Mouse (Mus musculus): ENCODE data around the gene Coq8b. TPM values are rescaled to one million over a fixed set of nuclear protein-coding genes. Genes with fewer than 3 reads are reported as not detected.

The Coq8b gene
- polyA plus RNA-seq (2015; fragmentation: Nextera tagmentation; extraction: Ambion mirVana) = 26.9 and 27.9 TPM in 2 replicates

- Histone ChIP-seq H3K4me2 (peak within 1 kb of the TSS; percentile 78), H3K9ac (peak within 1 kb of the TSS; percentile 49), H3K27me3 (replicated peaks) (no peaks in the 10 kb centered on the region), H3K4me3 (peak within 1 kb of the TSS; percentile 52), H3K27ac (peak within 1 kb of the TSS; percentile 81), H3K4me1 (peaks cover 17% of the 10 kb centered on the region), H3K36me3 (replicated peaks) (no peaks in the 10 kb centered on the region), H3K9me3 (no peaks in the 10 kb centered on the region)
- under 1% methylated on average over 25 of the region's 25 CpGs for WGBS
- peak; percentile 93 for ATAC-seq (replicated peaks)
Measured at GRCm38 (mm10) chr7:27232781-27233281, at the start of gene Coq8b. TSS of gene Coq8b (plus strand) at chr7:27233023.

- H3K27me3 ChIP-seq (replicated peaks) = no peaks in the 10 kb centered on the region
- peaks cover 2% of the 10 kb centered on the region; the same call in 1 of the 2 replicates for H3K4me1 ChIP-seq
- H3K9ac ChIP-seq = no peak overlapping the region
- no peak for ATAC-seq (replicated peaks)
- no peak overlapping the region for H3K27ac ChIP-seq
- H3K4me2 ChIP-seq = no peak overlapping the region
- H3K36me3 ChIP-seq (replicated peaks) = peaks cover 53% of the 10 kb centered on the region
- H3K9me3 ChIP-seq = no peaks in the 10 kb centered on the region
- 77% methylated on average over 3 of the region's 3 CpGs for WGBS
- no peak overlapping the region for H3K4me3 ChIP-seq
Measured at GRCm38 (mm10) chr7:27184964-27185363, 47.9 kb upstream of the Coq8b start.

GRCm38 (mm10) chr7:27185986-27186385, 46.8 kb upstream of the Coq8b start:
- peaks cover 63% of the 10 kb centered on the region for H3K36me3 ChIP-seq (replicated peaks)
- no peak overlapping the region for H3K9ac ChIP-seq
- no peaks in the 10 kb centered on the region for H3K27me3 ChIP-seq (replicated peaks)
- H3K9me3 ChIP-seq = no peaks in the 10 kb centered on the region
- WGBS = 92% methylated on average over 5 of the region's 5 CpGs
- no peak overlapping the region for H3K27ac ChIP-seq
- no peak overlapping the region for H3K4me3 ChIP-seq
- ATAC-seq (replicated peaks) = no peak
- H3K4me1 ChIP-seq = no peaks in the 10 kb centered on the region
- no peak overlapping the region for H3K4me2 ChIP-seq

GRCm38 (mm10) chr7:27189271-27189931, 43.4 kb upstream of the Coq8b start:
- peaks cover 22% of the 10 kb centered on the region for H3K4me1 ChIP-seq
- peaks cover 81% of the 10 kb centered on the region for H3K36me3 ChIP-seq (replicated peaks)
- 92% methylated on average over 10 of the region's 10 CpGs for WGBS
- no peaks in the 10 kb centered on the region for H3K9me3 ChIP-seq
- H3K27ac ChIP-seq = no peak overlapping the region
- no peak overlapping the region for H3K9ac ChIP-seq
- ATAC-seq (replicated peaks) = no peak
- no peak overlapping the region for H3K4me3 ChIP-seq
- H3K4me2 ChIP-seq = no peak overlapping the region
- H3K27me3 ChIP-seq (replicated peaks) = no peaks in the 10 kb centered on the region

- 98% methylated on average over 5 of the region's 5 CpGs for WGBS
- H3K27ac ChIP-seq = no peak overlapping the region
- H3K36me3 ChIP-seq (replicated peaks) = peaks cover 54% of the 10 kb centered on the region
- no peak overlapping the region for H3K4me2 ChIP-seq
- no peaks in the 10 kb centered on the region for H3K27me3 ChIP-seq (replicated peaks)
- H3K4me1 ChIP-seq = peaks cover 35% of the 10 kb centered on the region
- H3K4me3 ChIP-seq = no peak overlapping the region
- H3K9ac ChIP-seq = no peak overlapping the region
- no peak for ATAC-seq (replicated peaks)
- no peaks in the 10 kb centered on the region for H3K9me3 ChIP-seq
Measured at GRCm38 (mm10) chr7:27192434-27192833, 40.4 kb upstream of the Coq8b start.

GRCm38 (mm10) chr7:27193731-27194130, 39.1 kb upstream of the Coq8b start:
- no peak for ATAC-seq (replicated peaks)
- Histone ChIP-seq H3K9ac (no peak overlapping the region), H3K27me3 (replicated peaks) (no peaks in the 10 kb centered on the region), H3K36me3 (replicated peaks) (peaks cover 42% of the 10 kb centered on the region), H3K4me3 (no peak overlapping the region; the same call in 1 of the 2 replicates), H3K9me3 (no peaks in the 10 kb centered on the region), H3K4me1 (peaks cover 35% of the 10 kb centered on the region), H3K27ac (no peak overlapping the region), H3K4me2 (peak overlapping the region; percentile 16; the same call in 1 of the 2 replicates)
- WGBS = 89% methylated on average over 4 of the region's 4 CpGs

- peak within 1 kb of the TSS; percentile 93 for H3K4me2 ChIP-seq
- peak within 1 kb of the TSS; percentile 72 for H3K4me3 ChIP-seq
- peaks cover 35% of the 10 kb centered on the region for H3K4me1 ChIP-seq
- H3K27ac ChIP-seq = peak within 1 kb of the TSS; percentile 95
- ATAC-seq (replicated peaks) = peak; percentile 99
- H3K9me3 ChIP-seq = no peaks in the 10 kb centered on the region
- WGBS = under 1% methylated on average over 64 of the region's 64 CpGs
- peak within 1 kb of the TSS; percentile 68 for H3K9ac ChIP-seq
- no peaks in the 10 kb centered on the region for H3K27me3 ChIP-seq (replicated peaks)
- peaks cover 20% of the 10 kb centered on the region for H3K36me3 ChIP-seq (replicated peaks)
Measured at GRCm38 (mm10) chr7:27195681-27196611, 36.9 kb upstream of the Coq8b start, which contains the start of the genes BC024978 and Snrpa. TSS of gene BC024978 (plus strand) at chr7:27195781. TSS of gene Snrpa (minus strand) at chr7:27196271.

DNA sequence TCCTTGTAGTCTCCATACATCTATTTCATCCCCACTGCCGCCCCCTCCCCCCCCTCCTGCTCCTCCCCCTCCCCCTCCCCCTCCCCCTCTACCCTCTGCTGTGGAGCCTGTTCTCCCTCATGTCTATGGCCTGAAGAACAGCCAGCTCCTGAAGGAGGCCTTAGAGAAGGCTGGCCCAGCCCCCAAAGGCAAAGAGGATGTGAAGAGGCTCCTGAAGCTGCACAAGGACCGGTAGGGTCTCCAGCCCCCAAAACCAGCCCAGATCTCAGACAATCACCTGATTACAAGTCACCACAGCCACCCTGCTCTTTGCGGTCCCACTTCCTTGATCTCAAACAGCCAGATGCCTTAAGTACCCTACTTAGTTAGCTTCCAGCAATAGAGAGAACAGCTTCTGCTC, 35.7 kb upstream of the Coq8b start:
- Histone ChIP-seq H3K4me2 (no peak overlapping the region), H3K9ac (no peak overlapping the region), H3K27ac (no peak overlapping the region), H3K4me1 (peaks cover 34% of the 10 kb centered on the region), H3K4me3 (no peak overlapping the region), H3K36me3 (replicated peaks) (peaks cover 9% of the 10 kb centered on the region), H3K27me3 (replicated peaks) (no peaks in the 10 kb centered on the region), H3K9me3 (no peaks in the 10 kb centered on the region)
- no peak for ATAC-seq (replicated peaks)
- WGBS = 84% methylated on average over 3 of the region's 3 CpGs

DNA sequence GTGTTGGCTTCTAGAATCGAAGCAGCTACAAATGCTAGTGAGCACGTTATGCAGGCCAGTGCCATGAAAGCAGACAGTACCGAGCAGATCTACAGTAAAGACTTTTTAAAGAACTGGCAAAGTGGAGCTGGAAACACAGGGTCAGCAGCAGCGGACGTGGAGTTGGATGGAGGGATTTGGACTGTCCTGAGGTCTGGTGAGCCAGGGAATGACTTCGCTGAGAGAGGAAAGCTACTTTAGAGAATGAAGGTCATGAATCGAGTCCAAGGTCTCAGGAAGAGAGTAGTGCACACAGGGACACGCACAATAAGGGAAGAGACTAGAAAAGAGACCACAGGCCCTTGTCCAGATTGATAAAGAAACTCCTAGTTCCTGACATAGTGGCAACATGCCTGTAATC, 35.2 kb upstream of the Coq8b start:
- no peak overlapping the region for H3K27ac ChIP-seq
- H3K4me2 ChIP-seq = no peak overlapping the region
- peaks cover 4% of the 10 kb centered on the region for H3K36me3 ChIP-seq (replicated peaks)
- H3K4me3 ChIP-seq = no peak overlapping the region
- H3K27me3 ChIP-seq (replicated peaks) = no peaks in the 10 kb centered on the region
- H3K4me1 ChIP-seq = peaks cover 29% of the 10 kb centered on the region
- H3K9me3 ChIP-seq = no peaks in the 10 kb centered on the region
- H3K9ac ChIP-seq = no peak overlapping the region
- ATAC-seq (replicated peaks) = no peak
- 96% methylated on average over 8 of the region's 8 CpGs for WGBS

GRCm38 (mm10) chr7:27198355-27198754, 34.5 kb upstream of the Coq8b start:
- Histone ChIP-seq H3K36me3 (replicated peaks) (no peaks in the 10 kb centered on the region; the same call in 1 of the 2 replicates), H3K27ac (no peak overlapping the region), H3K4me1 (peaks cover 22% of the 10 kb centered on the region), H3K27me3 (replicated peaks) (no peaks in the 10 kb centered on the region), H3K4me2 (no peak overlapping the region), H3K4me3 (no peak overlapping the region), H3K9ac (no peak overlapping the region), H3K9me3 (no peaks in the 10 kb centered on the region)
- ATAC-seq (replicated peaks) = no peak

DNA sequence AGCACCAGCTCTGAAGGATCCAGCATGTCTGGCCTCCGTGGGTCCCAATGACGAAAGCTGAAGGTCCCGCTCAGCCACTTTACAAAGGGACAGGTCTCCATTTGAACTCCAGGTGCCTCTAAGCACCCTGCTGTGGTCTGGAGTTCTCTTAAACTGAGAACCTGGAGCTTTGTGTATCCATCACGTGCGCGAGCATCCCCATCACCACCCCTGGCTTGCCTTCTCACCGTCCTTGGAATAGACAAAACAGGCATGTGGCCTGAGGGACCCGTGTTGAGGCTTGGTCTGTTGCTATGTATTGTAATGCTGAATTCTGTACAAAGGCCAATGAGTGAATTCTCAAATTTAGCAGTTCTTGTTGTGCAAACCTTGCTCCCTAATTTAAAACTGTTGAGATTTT, 34.0 kb upstream of the Coq8b start:
- Histone ChIP-seq H3K9ac (no peak overlapping the region), H3K4me1 (peaks cover 18% of the 10 kb centered on the region), H3K4me3 (no peak overlapping the region), H3K27me3 (replicated peaks) (no peaks in the 10 kb centered on the region), H3K36me3 (replicated peaks) (no peaks in the 10 kb centered on the region; the same call in 1 of the 2 replicates), H3K27ac (no peak overlapping the region), H3K4me2 (no peak overlapping the region), H3K9me3 (no peaks in the 10 kb centered on the region)
- no peak for ATAC-seq (replicated peaks)
- 95% methylated on average over 8 of the region's 8 CpGs for WGBS

DNA sequence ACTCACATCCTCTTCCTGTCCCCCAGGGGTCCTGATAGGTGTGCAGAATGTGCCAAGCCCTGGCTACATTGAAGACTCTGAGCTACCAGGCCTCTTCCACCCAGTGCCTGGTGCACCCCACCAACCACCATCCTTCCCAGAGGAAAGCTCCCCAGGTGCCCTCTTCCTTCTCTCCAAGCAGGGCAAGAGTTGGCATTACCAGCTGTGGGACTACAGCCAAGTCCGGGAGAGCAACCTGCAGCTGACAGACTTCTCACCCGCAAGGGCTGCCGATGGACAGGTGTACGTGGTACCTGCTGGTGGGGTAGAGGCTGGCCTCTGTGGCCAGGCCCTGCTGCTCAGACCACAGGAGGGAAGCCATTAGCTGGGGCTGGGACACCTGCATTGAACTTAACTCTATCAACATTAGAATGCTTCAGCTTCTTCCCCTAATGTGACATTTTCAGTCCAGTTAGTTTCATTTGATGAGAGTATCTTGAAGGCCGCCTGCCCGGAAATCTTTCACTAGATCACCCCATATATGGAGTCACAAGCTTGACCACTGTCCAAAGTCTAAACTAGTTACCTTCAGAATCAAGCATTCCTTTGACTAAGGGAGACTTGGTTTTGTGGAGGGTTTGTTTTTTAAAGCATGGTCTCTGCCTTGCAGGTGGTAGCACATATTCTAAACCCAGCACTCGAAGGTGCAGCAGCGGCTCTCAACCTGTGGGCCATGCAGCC, 28.9 kb upstream of the Coq8b start:
- no peaks in the 10 kb centered on the region for H3K4me1 ChIP-seq
- H3K27ac ChIP-seq = no peak overlapping the region
- ATAC-seq (replicated peaks) = no peak
- no peak overlapping the region for H3K4me3 ChIP-seq
- H3K27me3 ChIP-seq (replicated peaks) = no peaks in the 10 kb centered on the region
- H3K9me3 ChIP-seq = no peaks in the 10 kb centered on the region
- H3K4me2 ChIP-seq = no peak overlapping the region
- 97% methylated on average over 8 of the region's 8 CpGs for WGBS
- H3K9ac ChIP-seq = no peak overlapping the region
- peaks cover 18% of the 10 kb centered on the region for H3K36me3 ChIP-seq (replicated peaks)
